Mouse (Mus musculus): ENCODE measurements around the gene Calcoco1.

GRCm38 (mm10) chr15:102672215-102673071, 49.5 kb downstream of the Calcoco1 start, which contains the start of gene Atp5g2:
- no peak for TF ChIP-seq CTCF (IDR thresholded peaks at IDR 0.05; ENCODE audit: control insufficient read depth, insufficient read depth, low read length)
- TF ChIP-seq POLR2A (IDR thresholded peaks at IDR 0.05; ENCODE audit: borderline replicate concordance, control insufficient read depth, low read depth, low read length), result no peak

Data from bone marrow, adult 2 months (tissue).